Mouse (Mus musculus): ENCODE results near the gene B230104I21Rik. TPM values are rescaled to one million over a fixed set of nuclear protein-coding genes. Genes with fewer than 3 reads are reported as not detected.

Gene B230104I21Rik
- total RNA-seq, 2 experiments from 2014 or later: not detected

GRCm38 (mm10) chr4:154346731-154347522, 11.0 kb downstream of the B230104I21Rik start:
- no peak for ATAC-seq (replicated peaks; ENCODE audit: low FRiP score, low TSS enrichment, poor library complexity, severe bottlenecking)

DNA sequence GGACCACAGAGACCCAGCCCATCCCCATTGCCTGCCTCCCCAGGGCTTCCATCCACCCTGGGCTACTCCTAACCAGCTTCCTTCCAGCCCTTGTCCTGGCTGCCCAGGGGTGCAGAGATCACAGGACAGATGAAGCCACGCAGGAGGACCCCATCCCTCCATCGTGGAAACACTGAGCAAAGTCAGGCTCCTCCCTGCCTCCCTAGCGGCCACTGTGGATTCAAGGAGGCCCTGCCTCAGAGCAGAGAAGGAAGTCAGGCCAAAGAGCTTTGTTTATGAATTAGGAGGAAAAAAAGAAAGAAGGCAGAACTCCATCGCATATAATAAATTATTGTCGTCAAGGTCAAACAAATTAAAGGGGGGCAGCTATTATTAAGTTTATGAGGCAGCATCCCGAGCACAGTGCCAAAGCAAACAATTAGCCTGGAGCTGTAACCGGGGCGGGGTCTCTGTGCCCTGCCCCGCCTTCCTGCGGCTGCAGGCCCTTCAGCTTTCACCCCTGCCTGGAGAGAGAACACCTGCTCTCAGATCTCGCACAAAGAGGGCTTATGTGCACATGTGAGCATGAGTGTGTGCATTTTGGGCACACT, 12.4 kb downstream of the B230104I21Rik start:
- no peak for ATAC-seq (replicated peaks; ENCODE audit: low FRiP score, low TSS enrichment, poor library complexity, severe bottlenecking)

- no peak for ATAC-seq (replicated peaks; ENCODE audit: low FRiP score, low TSS enrichment, poor library complexity, severe bottlenecking)
Measured at GRCm38 (mm10) chr4:154352246-154352645, 16.3 kb downstream of the B230104I21Rik start.

DNA sequence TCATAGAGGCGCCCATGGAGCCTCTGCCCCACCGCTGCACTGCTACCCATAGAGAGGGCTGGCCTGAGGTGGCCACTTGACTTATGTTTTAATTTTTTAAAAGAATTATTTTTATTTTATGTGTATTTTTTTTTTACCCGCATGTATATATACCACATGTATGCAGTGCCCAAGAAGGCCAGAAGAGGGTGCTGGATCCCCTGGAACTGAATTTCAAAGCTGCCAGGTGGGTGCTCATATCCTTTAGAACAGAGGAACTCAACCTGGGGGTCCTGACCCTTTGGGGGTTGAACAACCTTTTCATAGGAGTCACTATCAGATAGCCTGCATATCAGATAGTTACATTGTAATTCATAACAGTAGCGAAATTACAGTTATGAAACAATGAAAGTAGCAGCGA, 19.5 kb downstream of the B230104I21Rik start:
- ATAC-seq (replicated peaks; ENCODE audit: low FRiP score, low TSS enrichment, poor library complexity, severe bottlenecking): no peak

- ATAC-seq (replicated peaks; ENCODE audit: low FRiP score, low TSS enrichment, poor library complexity, severe bottlenecking): no peak
Measured at GRCm38 (mm10) chr4:154358370-154358769, 22.4 kb downstream of the B230104I21Rik start.

DNA sequence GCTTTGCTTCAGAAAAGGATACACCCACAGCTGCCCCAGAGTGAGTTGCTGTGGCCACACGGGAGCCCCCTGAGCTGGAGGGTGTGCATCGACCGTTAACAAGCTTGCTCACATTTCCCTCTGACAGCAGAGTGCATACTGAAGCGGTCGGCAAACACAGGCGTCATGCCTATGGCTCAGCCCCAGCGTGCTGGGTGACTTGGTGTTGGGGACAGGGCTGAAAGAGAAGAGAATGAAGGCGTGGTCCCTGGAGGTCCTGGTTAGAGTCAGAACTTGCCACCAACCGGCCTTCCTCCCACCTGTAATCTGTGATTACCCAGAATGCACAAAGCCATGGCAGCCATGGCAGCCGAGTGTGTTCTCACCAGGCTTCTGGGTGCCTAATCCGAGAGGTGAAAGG, 22.9 kb downstream of the B230104I21Rik start:
- ATAC-seq (replicated peaks; ENCODE audit: low FRiP score, low TSS enrichment, poor library complexity, severe bottlenecking): no peak

DNA sequence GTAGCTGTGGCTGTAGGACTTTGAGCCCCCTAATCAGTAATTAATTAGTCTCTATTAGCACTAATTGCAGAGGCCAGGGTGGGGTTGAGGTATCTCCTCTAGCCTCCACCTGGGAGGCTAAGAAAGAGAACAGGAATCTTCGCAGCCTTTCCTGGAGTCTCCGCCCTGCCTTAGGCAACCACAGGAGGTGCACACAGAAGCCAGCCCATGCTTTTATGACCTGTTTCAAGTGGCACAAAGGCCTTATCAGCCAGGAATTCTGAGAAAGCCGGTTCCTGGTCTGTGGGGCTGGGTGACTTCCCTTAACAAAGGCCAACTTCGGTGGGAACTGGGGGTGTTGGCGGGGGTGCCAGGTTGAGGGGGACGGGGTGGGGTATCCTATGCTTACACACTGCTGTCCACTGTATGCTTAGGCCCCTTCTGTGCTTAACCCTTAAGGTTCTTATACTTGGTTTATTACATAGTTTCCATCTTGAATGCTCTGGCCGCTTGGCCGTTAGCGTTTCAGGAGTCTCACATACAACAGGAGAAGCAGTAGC, 23.9 kb downstream of the B230104I21Rik start:
- no peak for ATAC-seq (replicated peaks; ENCODE audit: low FRiP score, low TSS enrichment, poor library complexity, severe bottlenecking)

- no peak for ATAC-seq (replicated peaks; ENCODE audit: low FRiP score, low TSS enrichment, poor library complexity, severe bottlenecking)
Measured at GRCm38 (mm10) chr4:154360441-154360840, 24.5 kb downstream of the B230104I21Rik start.

DNA sequence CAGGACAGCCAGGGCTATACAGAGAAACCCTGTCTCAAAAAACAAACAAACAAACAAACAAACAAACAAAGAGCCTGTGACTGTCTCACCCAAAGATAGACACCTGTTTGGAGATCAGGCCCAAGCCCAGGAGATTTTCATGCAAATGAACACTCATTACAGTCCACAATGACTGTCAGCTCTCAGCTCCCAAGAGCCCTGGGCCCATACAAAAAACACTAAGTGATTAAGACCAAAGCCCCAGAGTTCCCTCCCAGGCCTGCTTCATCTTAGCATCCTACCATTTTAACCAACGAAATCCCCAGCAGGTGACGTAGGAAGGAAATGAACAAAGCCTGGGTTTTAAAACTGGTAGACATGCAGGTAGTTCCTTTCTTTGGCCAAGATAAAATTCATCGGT, 24.9 kb downstream of the B230104I21Rik start:
- no peak for ATAC-seq (replicated peaks; ENCODE audit: low FRiP score, low TSS enrichment, poor library complexity, severe bottlenecking)

GRCm38 (mm10) chr4:154364752-154365151, 28.8 kb downstream of the B230104I21Rik start:
- no peak for ATAC-seq (replicated peaks; ENCODE audit: low FRiP score, low TSS enrichment, poor library complexity, severe bottlenecking)

GRCm38 (mm10) chr4:154366836-154367235, 30.9 kb downstream of the B230104I21Rik start:
- no peak for ATAC-seq (replicated peaks; ENCODE audit: low FRiP score, low TSS enrichment, poor library complexity, severe bottlenecking)

DNA sequence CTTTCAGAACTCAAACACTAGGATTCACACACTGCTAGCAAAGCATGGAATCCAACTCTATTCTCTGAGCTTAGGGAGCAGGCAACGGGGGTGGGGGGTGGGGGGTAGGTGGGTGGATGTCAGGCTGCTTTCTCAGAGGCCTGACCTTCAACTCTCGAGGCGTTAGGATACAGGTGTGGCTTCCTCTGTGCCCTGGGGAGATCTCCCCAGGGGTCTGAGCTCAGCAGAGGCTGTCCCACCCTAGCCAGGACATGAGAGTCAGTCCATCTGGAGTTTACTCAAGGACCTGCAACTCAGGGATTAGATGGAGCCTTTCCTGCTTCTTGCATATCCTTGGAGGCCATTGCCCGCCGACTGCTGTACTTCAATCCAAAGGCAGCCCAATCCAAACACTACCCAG, 33.2 kb downstream of the B230104I21Rik start:
- ATAC-seq (replicated peaks; ENCODE audit: low FRiP score, low TSS enrichment, poor library complexity, severe bottlenecking): no peak

- ATAC-seq (replicated peaks; ENCODE audit: low FRiP score, low TSS enrichment, poor library complexity, severe bottlenecking): no peak
Measured at GRCm38 (mm10) chr4:154370841-154371240, 34.9 kb downstream of the B230104I21Rik start.

GRCm38 (mm10) chr4:154371542-154372247, 35.8 kb downstream of the B230104I21Rik start:
- ATAC-seq (replicated peaks; ENCODE audit: low FRiP score, low TSS enrichment, poor library complexity, severe bottlenecking): no peak

DNA sequence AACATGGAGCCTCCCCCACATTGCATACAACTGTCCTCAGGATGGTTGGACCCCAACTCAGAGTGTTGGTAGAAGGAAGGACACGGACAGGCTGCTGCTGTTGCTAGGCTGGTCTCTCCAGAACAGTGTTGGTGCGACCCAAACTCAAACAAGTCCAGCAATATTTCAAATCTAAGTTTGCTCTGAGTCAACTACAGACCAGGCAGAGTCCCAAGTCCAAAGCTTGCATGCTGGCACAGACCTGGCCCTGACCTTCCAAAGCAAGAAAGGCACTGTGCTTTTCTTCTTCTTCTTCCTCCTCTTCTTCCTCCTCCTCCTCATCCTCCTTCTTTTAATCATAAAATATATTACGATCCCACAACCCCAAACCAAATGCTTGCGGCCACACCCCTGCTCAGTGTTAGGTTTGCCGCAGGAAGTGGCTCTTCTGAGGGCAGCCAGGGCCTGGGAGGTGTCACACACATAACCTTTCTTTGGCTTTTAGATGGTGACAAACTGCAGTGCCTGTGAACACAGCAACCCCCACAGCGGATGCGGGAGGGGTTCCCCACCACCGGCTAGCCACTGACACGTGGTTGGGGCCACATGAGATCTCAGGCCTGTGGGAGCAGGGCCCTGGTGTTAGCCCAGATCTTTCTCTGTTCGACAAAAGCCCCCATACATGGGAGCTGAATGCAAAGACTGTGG, 40.2 kb downstream of the B230104I21Rik start:
- no peak for ATAC-seq (replicated peaks; ENCODE audit: low FRiP score, low TSS enrichment, poor library complexity, severe bottlenecking)

- no peak for ATAC-seq (replicated peaks; ENCODE audit: low FRiP score, low TSS enrichment, poor library complexity, severe bottlenecking)
Measured at GRCm38 (mm10) chr4:154378876-154379275, 42.9 kb downstream of the B230104I21Rik start.

DNA sequence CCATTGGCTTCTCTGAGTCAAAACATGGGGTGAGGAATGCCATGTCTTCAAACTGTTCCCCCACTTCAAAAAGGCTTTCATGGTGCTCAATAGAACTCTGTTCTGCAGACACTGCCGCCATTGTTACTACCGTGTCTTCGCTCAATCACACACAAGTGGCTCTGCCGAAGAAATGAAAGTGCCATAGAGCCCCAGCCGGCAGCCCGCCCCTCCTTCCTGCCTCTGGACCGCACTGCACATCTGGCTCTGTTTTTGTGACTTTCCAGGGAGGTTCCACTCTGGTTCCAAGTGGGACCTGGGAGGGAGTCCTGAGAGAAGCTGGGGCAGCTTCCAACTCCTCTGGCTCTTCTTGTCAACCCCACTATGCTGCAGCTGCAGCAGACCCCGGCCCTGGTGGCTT, 49.3 kb downstream of the B230104I21Rik start:
- no peak for ATAC-seq (replicated peaks; ENCODE audit: low FRiP score, low TSS enrichment, poor library complexity, severe bottlenecking)

- ATAC-seq (replicated peaks; ENCODE audit: low FRiP score, low TSS enrichment, poor library complexity, severe bottlenecking): no peak
Measured at GRCm38 (mm10) chr4:154385918-154386317, 50.0 kb downstream of the B230104I21Rik start.

- no peak for ATAC-seq (replicated peaks; ENCODE audit: low FRiP score, low TSS enrichment, poor library complexity, severe bottlenecking)
Measured at GRCm38 (mm10) chr4:154386810-154387209, 50.9 kb downstream of the B230104I21Rik start.

DNA sequence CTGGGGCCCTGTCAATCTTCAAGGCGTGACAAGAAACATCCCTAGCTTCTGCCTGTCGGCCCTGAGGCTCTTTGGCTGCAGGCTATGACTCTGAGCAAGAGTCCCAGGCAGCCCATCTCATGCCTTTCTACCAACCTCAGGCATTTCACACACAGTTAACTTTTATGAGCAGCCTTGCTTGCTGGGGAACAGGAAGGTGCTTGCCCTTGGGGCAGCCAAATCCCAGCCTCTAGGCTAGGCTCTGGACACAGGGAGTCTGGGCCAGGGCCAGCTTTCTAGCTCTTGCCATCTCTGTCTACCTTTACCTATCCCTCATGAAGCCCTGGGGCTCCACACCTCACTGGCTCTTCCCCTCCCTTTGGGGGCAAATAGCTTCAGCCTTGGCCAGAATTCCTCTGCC, 53.7 kb downstream of the B230104I21Rik start:
- no peak for ATAC-seq (replicated peaks; ENCODE audit: low FRiP score, low TSS enrichment, poor library complexity, severe bottlenecking)

Data from megakaryocyte-erythroid progenitor cell, adult 5-6 weeks (primary cell).